In the genomic region with DNA sequence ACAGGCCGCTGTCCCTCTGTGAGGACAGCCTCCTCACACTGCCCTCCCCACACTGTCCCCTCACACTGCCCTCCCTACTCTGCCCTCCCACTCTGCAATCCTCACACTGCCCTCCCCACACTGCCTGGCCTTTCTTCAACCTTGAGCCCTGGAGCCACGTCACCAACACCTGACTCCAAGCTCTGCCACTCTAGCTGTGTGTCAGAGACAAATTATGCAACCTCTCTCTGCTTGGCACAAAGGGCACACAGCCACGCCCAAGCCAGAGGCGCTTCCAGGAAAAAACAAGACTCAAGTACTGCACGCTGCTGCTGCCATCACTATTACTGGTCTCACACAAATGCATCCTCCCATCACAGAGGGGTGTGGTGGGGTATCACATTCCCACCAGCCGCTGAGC, we compare ENCODE assay signal across 10 mouse cellular contexts. TPM values are rescaled to one million over a fixed set of nuclear protein-coding genes. Genes with fewer than 3 reads are reported as not detected.
DNase-seq lines count a peak whose midpoint lies in the region; TF ChIP-seq lines count a peak whose summit lies in the region.
"Had no signal": no experiment of that assay in that cellular context is flagged by ENCODE, and none has a peak within 500 bp of the region (broad histone marks: within the 10 kb centered on the region; RNA-seq: fewer than 3 reads in every experiment).

No protein-coding gene starts in this region.

- intact Hi-C loops in heart, adult 2 months (cut with DNase I): no loop called here
- intact Hi-C loops in left cerebral cortex, postnatal 14 days (cut with DNase I): no loop called here

- no peak for TF ChIP-seq CTCF in heart, adult 2 months (IDR thresholded peaks at IDR 0.05)

- no peaks in the 10 kb centered on the region for H3K27me3 ChIP-seq in heart, adult 2 months (ENCODE audit: control insufficient read depth, insufficient read depth, low read length)

- no peak overlapping the region for H3K4me3 ChIP-seq in heart, adult 2 months

- peaks cover 8% of the 10 kb centered on the region for H3K36me3 ChIP-seq in heart, adult 2 months (ENCODE audit: control insufficient read depth, insufficient read depth, low read length)

- H3K9ac ChIP-seq in heart, adult 2 months (ENCODE audit: low read depth, low read length): no peak overlapping the region
- H3K9ac ChIP-seq: liver, embryonic 14.5 days had no signal

- H3K4me1 ChIP-seq in heart, adult 2 months (ENCODE audit: control insufficient read depth, insufficient read depth, low read length): peaks cover 66% of the 10 kb centered on the region

- DNase-seq in heart, adult 2 months: peak in 1 of 2 experiments; percentile 49
- no peak for DNase-seq in heart, postnatal 4 days
- DNase-seq in adrenal gland, postnatal 10 days: peak; percentile 79
- DNase-seq in kidney, postnatal 14 days: peak; percentile 58
- peak; percentile 61 to 67 for DNase-seq in monocyte, adult 2 months (ENCODE audit: low read depth in 1 of 2, low spot score in 2 of 2)
- no peak for DNase-seq in right cerebral cortex, adult 18-20 months
- DNase-seq in embryo, embryonic 11 days: no peak
- no peak for DNase-seq in left cerebral cortex, postnatal 14 days (ENCODE audit: low spot score in 2 of 2)
- DNase-seq: thymus, postnatal 4 days had no signal

- no peak for TF ChIP-seq POLR2A in heart, adult 2 months (IDR thresholded peaks at IDR 0.05; ENCODE audit: insufficient read depth, low read depth, low read length)

- peak overlapping the region; percentile 43 for H3K27ac ChIP-seq in heart, adult 2 months
- H3K27ac ChIP-seq: liver, embryonic 14.5 days had no signal

- H3K79me2 ChIP-seq in heart, adult 2 months (replicated peaks; ENCODE audit: control insufficient read depth, insufficient read depth, low read length): peaks cover 19% of the 10 kb centered on the region

- 37% methylated on average over 6 of the region's 6 CpGs for WGBS in heart, adult 2 months

- TF ChIP-seq EP300 in heart, adult 2 months (IDR thresholded peaks at IDR 0.05; ENCODE audit: insufficient read depth, low read depth, low read length): no peak

RNA-seq across cellular contexts. Expression of a gene that starts 12.9 kb away (rescaled TPM):
- total RNA-seq in heart, adult 2 months (2021): 10 to 100 TPM; 38.7 to 42.9 TPM
- 83.1 and 84.2 TPM in 2 replicates for polyA plus RNA-seq in heart, adult 2 months (2012; rRNA removed)
- 10 to 100 TPM; 68.1 to 73.4 TPM for total RNA-seq in heart, postnatal 4 days (2021)
- 10 to 100 TPM; 51.4 to 56.6 TPM for total RNA-seq in adrenal gland, postnatal 10 days (2021)
- 10 to 100 TPM; 56.2 to 56.8 TPM for total RNA-seq in left cerebral cortex, postnatal 14 days (2021)

RNA-seq across cellular contexts. Expression of a gene that starts 44.0 kb away (rescaled TPM):
- total RNA-seq in heart, adult 2 months (2021): 10 to 100 TPM in 1 of 2 experiments, 1 to 10 TPM in 1; 9.3 to 13.7 TPM
- 3.4 and 4.3 TPM in 2 replicates for polyA plus RNA-seq in heart, adult 2 months (2012; rRNA removed)
- 10 to 100 TPM in 1 of 2 experiments, 1 to 10 TPM in 1; 9.8 to 10.2 TPM for total RNA-seq in heart, postnatal 4 days (2021)
- total RNA-seq in adrenal gland, postnatal 10 days (2021): 10 to 100 TPM in 1 of 2 experiments, 1 to 10 TPM in 1; 3.6 to 10.8 TPM
- total RNA-seq in left cerebral cortex, postnatal 14 days (2021): 1 to 10 TPM; 1.4 to 2.6 TPM

Comparison
In these comparisons a context has a peak if more than half of its experiments do, and no peak if none do; other contexts are left out.
1. DNase-seq: peak in adrenal gland, postnatal 10 days (single experiment), kidney, postnatal 14 days (single experiment) and monocyte, adult 2 months (2 of 2); none in heart, postnatal 4 days (single experiment), right cerebral cortex, adult 18-20 months (single experiment), embryo, embryonic 11 days (single experiment) and left cerebral cortex, postnatal 14 days (0 of 2).